Mouse (Mus musculus) stomach, embryonic 14.5 days (tissue): ENCODE data around the gene G530012D18Rik. TPM values are rescaled to one million over a fixed set of nuclear protein-coding genes. Genes with fewer than 3 reads are reported as not detected.

ENCODE experiments used
- polyA plus RNA-seq: library from polyadenylated mRNA; unstranded; fragments of >200 nt; fragmentation: Nextera tagmentation; extraction: Ambion mirVana; gene quantifications from 2 replicates; pipeline ENCODE4 v1.2.1, GENCODE M21; 2014

The G530012D18Rik gene
- polyA plus RNA-seq, 1 experiment from 2014 or later = not detected

Other genes with a start within 250 kb of the G530012D18Rik start
- 1.6 and 2.1 TPM in 2 replicates for gene Sp110, start 23.1 kb downstream of the G530012D18Rik start, polyA plus RNA-seq
- 0.77 and 1.00 TPM in 2 replicates for gene Sp140, start 24.7 kb downstream of the G530012D18Rik start, polyA plus RNA-seq
- 1.6 and 2.1 TPM in 2 replicates for gene Sp100, start 74.3 kb downstream of the G530012D18Rik start, polyA plus RNA-seq
- 0.91 and 0.97 TPM in 2 replicates for gene A630001G21Rik, start 203.0 kb downstream of the G530012D18Rik start, polyA plus RNA-seq
- 52.1 and 56.1 TPM in 2 replicates for gene Cab39, start 217.8 kb downstream of the G530012D18Rik start, polyA plus RNA-seq